Mouse (Mus musculus): ENCODE results near the gene Tamm41. TPM values are rescaled to one million over a fixed set of nuclear protein-coding genes. Genes with fewer than 3 reads are reported as not detected.

The Tamm41 gene
- total RNA-seq, 2 experiments from 2014 or later, result 11.1 to 11.4 TPM

DNA sequence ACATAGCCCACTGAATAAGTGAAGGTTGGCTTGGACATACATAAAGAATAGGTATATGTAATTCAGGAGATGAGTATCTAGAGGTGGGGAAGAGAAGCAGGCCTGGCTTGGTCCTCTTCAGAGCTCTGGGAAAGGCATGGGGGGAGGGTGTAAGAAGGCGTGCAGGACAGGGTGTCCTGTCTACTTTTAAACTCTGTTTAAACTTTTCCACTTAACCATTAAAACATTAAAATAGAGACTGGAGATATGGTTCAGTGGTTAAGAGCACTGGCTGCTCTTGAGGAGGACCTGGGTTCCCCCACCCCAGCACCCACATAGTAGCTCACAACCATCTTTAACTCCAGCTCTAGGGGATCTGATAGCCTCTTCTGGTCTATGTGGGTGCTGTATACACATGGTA is 64.7 kb downstream of the Tamm41 start:
- no peak for DNase-seq

DNA sequence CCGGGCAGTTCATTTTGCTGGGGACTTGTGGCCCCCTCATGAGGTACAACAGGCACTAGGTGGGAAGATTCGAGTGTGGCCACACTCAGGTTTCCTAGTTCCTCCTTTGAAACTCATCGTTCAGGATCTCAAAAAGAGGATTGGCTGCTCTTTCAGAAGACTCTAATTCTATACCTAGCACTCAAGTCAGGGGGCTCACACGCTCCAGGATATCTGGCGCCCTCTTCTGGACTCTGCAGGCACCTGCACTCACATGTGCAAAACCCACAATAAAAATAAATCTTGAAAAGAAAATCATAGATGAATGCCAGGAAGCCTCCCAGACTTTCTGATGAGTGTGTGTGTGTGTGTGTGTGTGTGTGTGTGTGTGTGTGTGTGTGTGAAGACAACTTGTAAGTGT is 66.8 kb downstream of the Tamm41 start:
- DNase-seq, result no peak

GRCm38 (mm10) chr6:114970386-114970785 is 67.3 kb downstream of the Tamm41 start:
- DNase-seq, result no peak

GRCm38 (mm10) chr6:114969213-114970120 is 68.2 kb downstream of the Tamm41 start, which contains the start of gene Vgll4:
TSS of gene Vgll4 (minus strand) at chr6:114969994.
- DNase-seq, result peak; percentile 60 to 65

DNA sequence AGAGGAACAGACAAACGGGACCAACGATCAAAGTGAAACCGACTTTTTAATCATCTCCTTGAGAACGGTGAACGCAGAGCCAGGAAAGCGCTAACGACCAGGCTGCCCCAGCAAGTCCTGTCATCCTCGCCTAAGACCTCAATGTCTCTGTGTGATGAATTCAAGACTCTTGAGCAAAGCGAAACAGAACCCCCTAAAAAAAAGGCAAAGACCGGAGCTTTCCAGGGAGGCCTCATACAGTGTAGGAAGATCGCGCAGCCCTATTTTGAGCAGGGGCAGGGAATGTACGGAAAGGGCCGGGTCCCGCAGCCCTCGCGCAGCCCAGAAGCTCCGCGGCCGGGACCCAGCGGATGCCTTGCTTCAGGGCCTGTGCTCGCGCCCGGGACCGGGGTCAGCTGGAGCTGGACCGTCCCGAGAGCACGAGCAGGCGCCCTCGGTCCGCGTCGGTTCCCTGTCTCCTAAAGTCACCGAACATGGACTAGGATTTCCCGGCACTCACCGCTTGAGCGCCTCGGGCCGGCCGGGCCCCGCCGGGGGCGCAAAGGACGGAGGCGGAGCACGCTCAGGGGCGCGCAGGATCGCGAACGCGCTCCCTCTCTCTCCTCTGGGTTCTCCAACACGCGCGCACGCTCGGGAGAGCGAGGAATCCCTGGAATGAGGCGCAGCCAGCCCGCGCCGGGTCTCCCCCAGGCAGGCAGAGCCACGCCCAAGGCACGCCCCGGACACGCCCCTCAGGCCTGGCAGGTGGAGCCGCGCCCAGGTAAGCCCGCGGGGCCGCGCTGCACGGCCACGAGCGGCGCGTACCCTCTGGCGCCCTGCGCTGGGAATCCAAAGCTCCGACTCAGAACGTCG is 69.1 kb downstream of the Tamm41 start:
- DNase-seq, result peak; percentile 75

- DNase-seq, result no peak
Measured at GRCm38 (mm10) chr6:114967623-114968022, 70.1 kb downstream of the Tamm41 start.

DNA sequence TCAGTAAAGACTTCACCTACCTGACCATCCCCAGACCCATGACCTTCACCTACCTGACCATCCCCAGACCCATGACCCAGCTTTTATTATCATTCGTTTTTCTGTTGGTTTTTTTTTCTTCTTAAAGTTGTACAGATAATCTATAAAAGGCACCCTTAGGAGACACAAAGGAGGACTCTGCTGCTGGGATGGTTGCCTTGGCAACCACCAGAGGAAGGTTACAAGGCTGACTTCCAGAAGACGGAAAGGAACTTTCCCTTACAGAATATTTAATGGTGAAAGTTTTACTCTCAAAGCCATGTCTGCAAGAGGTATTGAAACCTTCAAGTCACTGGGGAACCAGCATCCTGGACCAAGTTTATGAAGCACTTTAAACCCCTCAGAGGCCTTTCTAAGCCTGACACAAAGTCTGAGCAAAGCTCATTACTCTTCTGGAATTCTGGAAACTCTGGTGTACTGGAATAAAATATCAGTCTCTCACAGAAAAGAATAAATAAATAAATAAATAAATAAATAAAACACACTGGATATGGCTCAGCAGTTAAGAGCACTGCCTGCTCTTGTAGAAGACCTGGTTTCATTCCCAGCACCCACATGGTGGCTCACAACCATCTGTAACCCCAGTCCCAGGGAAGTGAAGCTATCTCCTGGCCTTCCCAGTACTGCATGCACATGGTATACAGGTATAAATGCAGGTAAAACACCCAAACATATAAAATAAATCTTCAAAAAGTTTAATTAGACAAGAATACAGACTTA is 71.1 kb downstream of the Tamm41 start:
- no peak for DNase-seq

GRCm38 (mm10) chr6:114965802-114966201 is 71.9 kb downstream of the Tamm41 start:
- DNase-seq, result no peak

DNA sequence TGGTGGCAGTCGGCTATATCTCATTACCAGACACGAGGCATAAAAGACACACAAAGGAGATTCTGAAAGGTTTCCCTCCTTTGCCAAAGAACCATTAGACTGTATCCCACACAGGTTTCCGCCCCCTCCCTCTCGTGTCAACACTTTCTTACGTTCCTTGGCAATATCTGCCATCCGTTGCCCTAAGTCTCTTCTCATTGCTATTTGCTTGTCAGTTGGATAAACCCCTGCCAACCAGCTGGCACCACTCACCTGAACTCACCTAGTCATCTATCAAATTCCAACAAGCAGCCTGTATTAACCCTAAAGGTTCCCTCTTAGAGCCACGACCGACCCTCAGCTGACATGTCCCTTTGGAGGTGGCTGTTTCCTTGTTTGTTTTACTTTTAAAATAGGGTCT is 72.3 kb downstream of the Tamm41 start:
- no peak for DNase-seq

- DNase-seq, result peak in 1 of 2 experiments; percentile 8
Measured at GRCm38 (mm10) chr6:114964235-114964634, 73.4 kb downstream of the Tamm41 start.

GRCm38 (mm10) chr6:114963636-114964035 is 74.0 kb downstream of the Tamm41 start:
- no peak for DNase-seq

- DNase-seq, result no peak
Measured at GRCm38 (mm10) chr6:114961276-114962068, 76.2 kb downstream of the Tamm41 start.

- DNase-seq, result no peak
Measured at GRCm38 (mm10) chr6:114959012-114959398, 78.7 kb downstream of the Tamm41 start.

DNA sequence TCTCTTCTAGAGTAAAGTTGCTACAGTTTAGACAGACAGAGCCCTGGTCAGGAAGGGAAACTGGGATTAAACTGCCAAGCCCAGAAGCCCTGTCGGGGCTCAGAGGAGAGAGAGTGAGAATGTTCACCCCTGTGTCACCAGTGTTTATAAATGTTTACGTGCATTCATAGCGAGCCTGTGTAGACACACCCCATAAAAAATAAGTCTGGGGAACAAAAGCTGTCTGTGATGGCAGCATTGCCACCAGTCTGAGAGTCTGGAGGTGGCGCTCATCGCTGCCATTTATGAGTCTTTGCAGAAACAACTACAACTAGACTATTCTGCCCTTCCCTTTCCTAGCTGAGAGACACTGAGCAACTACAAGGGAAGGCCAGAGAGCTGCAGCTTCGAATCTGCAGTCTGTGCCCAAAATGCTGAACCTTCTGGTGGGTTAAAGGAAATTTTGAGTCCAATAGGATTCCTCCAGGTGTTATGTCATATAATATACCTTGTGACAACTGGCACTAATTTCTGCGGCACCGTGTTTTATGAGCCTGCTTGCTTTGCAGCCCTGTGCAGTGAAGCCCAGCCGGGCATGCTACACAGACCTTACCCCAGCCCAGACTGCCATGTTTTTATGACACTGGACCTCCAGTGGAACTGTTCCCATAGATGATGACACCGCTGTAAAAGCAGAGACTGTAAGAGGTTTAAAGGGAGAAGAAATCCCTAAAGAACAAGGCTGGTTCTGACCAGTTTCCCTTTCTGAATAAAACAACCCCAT is 79.2 kb downstream of the Tamm41 start:
- DNase-seq, result no peak

GRCm38 (mm10) chr6:114957756-114958155 is 79.9 kb downstream of the Tamm41 start:
- DNase-seq, result no peak

GRCm38 (mm10) chr6:114954496-114954895 is 83.2 kb downstream of the Tamm41 start:
- no peak for DNase-seq

Measured in heart, adult 18-20 months (tissue).